Mouse (Mus musculus): ENCODE measurements around the gene AL731706.1.

The AL731706.1 gene

GRCm38 (mm10) chr2:136835882-136836281 lies 55.3 kb downstream of the AL731706.1 start:
- no peak for DNase-seq (ENCODE audit: low read depth)

- DNase-seq (ENCODE audit: low read depth) = no peak
Measured at GRCm38 (mm10) chr2:136834715-136835075, 56.5 kb downstream of the AL731706.1 start.

- DNase-seq (ENCODE audit: low read depth) = no peak
Measured at GRCm38 (mm10) chr2:136833976-136834714, 57.0 kb downstream of the AL731706.1 start.

GRCm38 (mm10) chr2:136832936-136833335 lies 58.3 kb downstream of the AL731706.1 start:
- no peak for DNase-seq (ENCODE audit: low read depth)

All from c-Kit-positive CD71-negative TER-119-negative erythroid progenitor cells, embryonic 14.5 days (primary cell).